Comparison of ENCODE assay signal across 24 mouse cellular contexts in genomic region chr4:131879692-131880091, GRCm38 (mm10). TPM values are rescaled to one million over a fixed set of nuclear protein-coding genes. Genes with fewer than 3 reads are reported as not detected.
DNase-seq lines count a peak whose midpoint lies in the region; ATAC-seq and TF ChIP-seq lines count a peak whose summit lies in the region.
"Had no signal": no experiment of that assay in that cellular context is flagged by ENCODE, and none has a peak within 500 bp of the region (broad histone marks: within the 10 kb centered on the region; RNA-seq: fewer than 3 reads in every experiment).

No protein-coding gene starts in this region.

- H3K4me1 ChIP-seq in embryonic facial prominence, embryonic 15.5 days, result peaks cover 58% of the 10 kb centered on the region
- peaks cover 55% of the 10 kb centered on the region for H3K4me1 ChIP-seq in embryonic facial prominence, embryonic 10.5 days
- H3K4me1 ChIP-seq in heart, embryonic 13.5 days, result peaks cover 92% of the 10 kb centered on the region
- H3K4me1 ChIP-seq in CH12.LX (ENCODE audit: control insufficient read depth in 1 of 2, insufficient read depth in 2 of 2), result peaks cover 9 to 68% of the 10 kb centered on the region in 2 experiments
- peaks cover 25% of the 10 kb centered on the region for H3K4me1 ChIP-seq in midbrain, embryonic 11.5 days (ENCODE audit: control insufficient read depth, insufficient read depth, low read length)

- DNase-seq in embryonic facial prominence, embryonic 10.5 days (ENCODE audit: low spot score), result no peak
- DNase-seq in heart, postnatal 25 days (ENCODE audit: low spot score), result no peak
- DNase-seq in kidney, adult 9 months, result peak; percentile 65
- no peak for DNase-seq in kidney, postnatal 10 days
- DNase-seq in CH12.LX (ENCODE audit: extremely low read depth), result no peak
- DNase-seq in midbrain, embryonic 11.5 days (ENCODE audit: low spot score, missing footprints), result no peak
- DNase-seq: adrenal gland, postnatal 10 days; adrenal gland, postnatal 36 days; cerebellum, adult 18-20 months; cerebellum, adult 9-10 months; cerebellum, postnatal 14 days; gastrocnemius, postnatal 10 days; heart, adult 11 months; heart, postnatal 10 days had no signal

- in situ Hi-C loops in CH12.LX (cut with MboI; ENCODE audit: low pct_ligation_motif_present, low pct_unique_long_range_greater_than_20kb, low sequenced_read_pairs), result no loop called here

- no peak for ATAC-seq in embryonic facial prominence, embryonic 15.5 days (ENCODE audit: insufficient number of reproducible peaks, low FRiP score, low TSS enrichment, low read depth)
- ATAC-seq in heart, embryonic 13.5 days (ENCODE audit: extremely low read depth, insufficient number of reproducible peaks, low FRiP score, low TSS enrichment), result no peak
- no peak for ATAC-seq in midbrain, embryonic 11.5 days (ENCODE audit: low FRiP score)
- ATAC-seq: forebrain, embryonic 15.5 days; Patski had no signal

- WGBS in embryonic facial prominence, embryonic 15.5 days, result 49% methylated on average over 1 of the region's 1 CpGs
- 84% methylated on average over 1 of the region's 1 CpGs for WGBS in embryonic facial prominence, embryonic 10.5 days
- WGBS in heart, embryonic 13.5 days, result 80% methylated on average over 1 of the region's 1 CpGs
- WGBS in midbrain, embryonic 11.5 days, result 81% methylated on average over 1 of the region's 1 CpGs

- no peak overlapping the region for H3K4me3 ChIP-seq in embryonic facial prominence, embryonic 15.5 days (replicated peaks)
- H3K4me3 ChIP-seq in embryonic facial prominence, embryonic 10.5 days, result no peak overlapping the region
- H3K4me3 ChIP-seq in heart, embryonic 13.5 days, result no peak overlapping the region
- H3K4me3 ChIP-seq in CH12.LX (replicated peaks in 1 of 3; ENCODE audit: low read depth in 2 of 3, low read length in 2 of 3, poor library complexity in 1 of 3), result no peak overlapping the region
- no peak overlapping the region for H3K4me3 ChIP-seq in midbrain, embryonic 11.5 days (ENCODE audit: low read depth, low read length)
- H3K4me3 ChIP-seq: embryonic facial prominence, embryonic 12.5 days; erythroblast, embryonic 14.5 days; forebrain, embryonic 12.5 days; forebrain, embryonic 15.5 days; hindbrain, embryonic 12.5 days; hindbrain, embryonic 15.5 days had no signal

- no peaks in the 10 kb centered on the region for H3K9me3 ChIP-seq in embryonic facial prominence, embryonic 15.5 days (replicated peaks)
- H3K9me3 ChIP-seq in embryonic facial prominence, embryonic 10.5 days, result no peaks in the 10 kb centered on the region
- no peaks in the 10 kb centered on the region for H3K9me3 ChIP-seq in heart, embryonic 13.5 days
- H3K9me3 ChIP-seq in CH12.LX (replicated peaks; ENCODE audit: low read length), result no peaks in the 10 kb centered on the region
- no peaks in the 10 kb centered on the region for H3K9me3 ChIP-seq in midbrain, embryonic 11.5 days (ENCODE audit: control insufficient read depth, low read length)
- H3K9me3 ChIP-seq: embryonic facial prominence, embryonic 12.5 days; forebrain, embryonic 12.5 days; forebrain, embryonic 15.5 days; G1E; hindbrain, embryonic 12.5 days; hindbrain, embryonic 15.5 days had no signal

- peaks cover 4% of the 10 kb centered on the region; the same call in 1 of the 2 replicates for H3K36me3 ChIP-seq in embryonic facial prominence, embryonic 15.5 days
- H3K36me3 ChIP-seq in embryonic facial prominence, embryonic 10.5 days (replicated peaks), result peaks cover 8% of the 10 kb centered on the region
- peaks cover 3% of the 10 kb centered on the region; the same call in 1 of the 2 replicates for H3K36me3 ChIP-seq in heart, embryonic 13.5 days
- peaks cover under 1 to 37% of the 10 kb centered on the region in 2 experiments for H3K36me3 ChIP-seq in CH12.LX (replicated peaks in 1 of 2; ENCODE audit: control insufficient read depth in 1 of 2, insufficient read depth in 1 of 2, low read length in 1 of 2)
- no peaks in the 10 kb centered on the region for H3K36me3 ChIP-seq in midbrain, embryonic 11.5 days (ENCODE audit: control insufficient read depth, insufficient read depth, low read length)
- H3K36me3 ChIP-seq: forebrain, embryonic 12.5 days; forebrain, embryonic 15.5 days; hindbrain, embryonic 12.5 days; hindbrain, embryonic 15.5 days had no signal

- intact Hi-C loops in heart, postnatal 25 days (cut with DNase I), result no loop called here

- dilution Hi-C loops in CH12.LX (cut with MboI; ENCODE audit: extremely low pct_ligation_motif_present, extremely low pct_unique_long_range_greater_than_20kb, low sequenced_read_pairs), result no loop called here

- no peak for TF ChIP-seq POLR2A in CH12.LX (IDR thresholded peaks at IDR 0.05; ENCODE audit: low read depth, low read length)

- TF ChIP-seq EP300 in CH12.LX (IDR thresholded peaks at IDR 0.05; ENCODE audit: low read length), result no peak

- TF ChIP-seq CTCF in CH12.LX (conservative IDR thresholded peaks at IDR 0.05 in 1 of 2, IDR thresholded peaks at IDR 0.05 in 1 of 2; ENCODE audit: low read depth in 2 of 2, low read length in 2 of 2), result no peak

- no peak for TF ChIP-seq RAD21 in CH12.LX (IDR thresholded peaks at IDR 0.05; ENCODE audit: low read depth, low read length)

- H3K9ac ChIP-seq in embryonic facial prominence, embryonic 15.5 days, result no peak overlapping the region
- H3K9ac ChIP-seq in heart, embryonic 13.5 days, result 0 out of 2 replicates have a peak overlapping the region, but pooled peaks have one; percentile 25
- no peak overlapping the region for H3K9ac ChIP-seq in CH12.LX (ENCODE audit: insufficient read depth, low read depth)
- no peak overlapping the region for H3K9ac ChIP-seq in midbrain, embryonic 11.5 days (ENCODE audit: low read length)
- H3K9ac ChIP-seq: embryonic facial prominence, embryonic 12.5 days; forebrain, embryonic 12.5 days; forebrain, embryonic 15.5 days; hindbrain, embryonic 12.5 days; hindbrain, embryonic 15.5 days had no signal

- H3K4me2 ChIP-seq in embryonic facial prominence, embryonic 15.5 days (replicated peaks), result no peak overlapping the region
- no peak overlapping the region for H3K4me2 ChIP-seq in heart, embryonic 13.5 days
- 0 out of 2 replicates have a peak overlapping the region, but pooled peaks have one; percentile 6 for H3K4me2 ChIP-seq in CH12.LX (ENCODE audit: insufficient read depth, low read depth, poor library complexity, severe bottlenecking)
- H3K4me2 ChIP-seq in midbrain, embryonic 11.5 days, result no peak overlapping the region
- H3K4me2 ChIP-seq: embryonic facial prominence, embryonic 12.5 days; forebrain, embryonic 12.5 days; forebrain, embryonic 15.5 days; hindbrain, embryonic 12.5 days; hindbrain, embryonic 15.5 days had no signal

- H3K79me2 ChIP-seq in CH12.LX (replicated peaks; ENCODE audit: control insufficient read depth, extremely low read depth, insufficient read depth, poor library complexity, severe bottlenecking), result peaks cover 95% of the 10 kb centered on the region

- H3K27me3 ChIP-seq in embryonic facial prominence, embryonic 15.5 days, result no peaks in the 10 kb centered on the region
- H3K27me3 ChIP-seq in embryonic facial prominence, embryonic 10.5 days (replicated peaks; ENCODE audit: low read depth, poor library complexity, severe bottlenecking), result no peaks in the 10 kb centered on the region
- H3K27me3 ChIP-seq in heart, embryonic 13.5 days (replicated peaks), result no peaks in the 10 kb centered on the region
- no peaks in the 10 kb centered on the region for H3K27me3 ChIP-seq in CH12.LX (replicated peaks)
- no peaks in the 10 kb centered on the region for H3K27me3 ChIP-seq in midbrain, embryonic 11.5 days (ENCODE audit: control insufficient read depth, insufficient read depth, low read length)
- H3K27me3 ChIP-seq: embryonic facial prominence, embryonic 12.5 days; forebrain, embryonic 12.5 days; forebrain, embryonic 15.5 days; hindbrain, embryonic 12.5 days; hindbrain, embryonic 15.5 days; Patski had no signal

- H3K27ac ChIP-seq in embryonic facial prominence, embryonic 15.5 days (replicated peaks), result 0 out of 2 replicates have a peak overlapping the region, but pooled peaks have one; percentile 1
- no peak overlapping the region for H3K27ac ChIP-seq in embryonic facial prominence, embryonic 10.5 days (replicated peaks)
- H3K27ac ChIP-seq in heart, embryonic 13.5 days (replicated peaks), result peak overlapping the region; percentile 4; the same call in 1 of the 2 replicates
- no peak overlapping the region for H3K27ac ChIP-seq in CH12.LX (ENCODE audit: insufficient read depth, low read depth)
- no peak overlapping the region for H3K27ac ChIP-seq in midbrain, embryonic 11.5 days (ENCODE audit: low read depth, low read length)
- H3K27ac ChIP-seq: embryonic facial prominence, embryonic 12.5 days; forebrain, embryonic 12.5 days; forebrain, embryonic 15.5 days; hindbrain, embryonic 12.5 days; hindbrain, embryonic 15.5 days had no signal

RNA-seq across cellular contexts. Expression of gene Srsf4, which starts 6.3 kb away (rescaled TPM):
- polyA plus RNA-seq in embryonic facial prominence, embryonic 15.5 days (2015; fragmentation: Nextera tagmentation; extraction: Ambion mirVana), result 101 and 103 TPM in 2 replicates
- polyA plus RNA-seq in embryonic facial prominence, embryonic 10.5 days (2016; fragmentation: Nextera tagmentation; extraction: Ambion mirVana), result 142 and 143 TPM in 2 replicates
- 68.5 and 72.0 TPM in 2 replicates for polyA plus RNA-seq in heart, embryonic 13.5 days (2015; fragmentation: Nextera tagmentation; extraction: Ambion mirVana)
- 10 to 100 TPM; 32.8 to 38.4 TPM for total RNA-seq in heart, postnatal 25 days (2021)
- total RNA-seq in CH12.LX (2012; rRNA removed) (47.2 and 54.4 TPM in 2 replicates), CH12.LX (2014; rRNA removed) (13.7 and 14.5 TPM in 2 replicates)
- polyA plus RNA-seq in CH12.LX (2012; ENCODE audit: insufficient read length, low read depth), result 101 and 105 TPM in 2 replicates
- 144 and 157 TPM in 2 replicates for polyA plus RNA-seq in midbrain, embryonic 11.5 days (2014; fragmentation: Nextera tagmentation; extraction: Ambion mirVana)

RNA-seq across cellular contexts. Expression of gene Mecr, which starts 36.4 kb away (rescaled TPM):
- 41.9 and 49.7 TPM in 2 replicates for polyA plus RNA-seq in embryonic facial prominence, embryonic 15.5 days (2015; fragmentation: Nextera tagmentation; extraction: Ambion mirVana)
- polyA plus RNA-seq in embryonic facial prominence, embryonic 10.5 days (2016; fragmentation: Nextera tagmentation; extraction: Ambion mirVana), result 52.9 and 55.0 TPM in 2 replicates
- 39.2 and 42.0 TPM in 2 replicates for polyA plus RNA-seq in heart, embryonic 13.5 days (2015; fragmentation: Nextera tagmentation; extraction: Ambion mirVana)
- 10 to 100 TPM; 25.5 to 26.5 TPM for total RNA-seq in heart, postnatal 25 days (2021)
- total RNA-seq in CH12.LX (2012; rRNA removed) (42.8 and 43.0 TPM in 2 replicates), CH12.LX (2014; rRNA removed) (54.6 and 56.4 TPM in 2 replicates)
- polyA plus RNA-seq in CH12.LX (2012; ENCODE audit: insufficient read length, low read depth), result 77.1 and 77.3 TPM in 2 replicates
- polyA plus RNA-seq in midbrain, embryonic 11.5 days (2014; fragmentation: Nextera tagmentation; extraction: Ambion mirVana), result 39.8 and 40.3 TPM in 2 replicates

RNA-seq across cellular contexts. Expression of gene Ptpru, which starts 41.6 kb away (rescaled TPM):
- polyA plus RNA-seq in embryonic facial prominence, embryonic 15.5 days (2015; fragmentation: Nextera tagmentation; extraction: Ambion mirVana), result 26.7 and 27.4 TPM in 2 replicates
- 21.1 and 23.5 TPM in 2 replicates for polyA plus RNA-seq in embryonic facial prominence, embryonic 10.5 days (2016; fragmentation: Nextera tagmentation; extraction: Ambion mirVana)
- 1.7 and 2.2 TPM in 2 replicates for polyA plus RNA-seq in heart, embryonic 13.5 days (2015; fragmentation: Nextera tagmentation; extraction: Ambion mirVana)
- total RNA-seq in heart, postnatal 25 days (2021), result 1 to 10 TPM; 2.8 to 7.4 TPM
- total RNA-seq in CH12.LX (2012; rRNA removed), result 0.08 and 0.38 TPM in 2 replicates
- total RNA-seq in CH12.LX (2014; rRNA removed), result not detected in 2 replicates
- not detected in 2 replicates for polyA plus RNA-seq in CH12.LX (2012; ENCODE audit: insufficient read length, low read depth)
- 9.6 and 11.4 TPM in 2 replicates for polyA plus RNA-seq in midbrain, embryonic 11.5 days (2014; fragmentation: Nextera tagmentation; extraction: Ambion mirVana)

RNA-seq across cellular contexts. Expression of gene Tmem200b, which starts 41.9 kb away (rescaled TPM):
- polyA plus RNA-seq in embryonic facial prominence, embryonic 15.5 days (2015; fragmentation: Nextera tagmentation; extraction: Ambion mirVana), result 6.0 and 6.7 TPM in 2 replicates
- polyA plus RNA-seq in embryonic facial prominence, embryonic 10.5 days (2016; fragmentation: Nextera tagmentation; extraction: Ambion mirVana), result 2.1 and 2.8 TPM in 2 replicates
- 1.5 and 1.9 TPM in 2 replicates for polyA plus RNA-seq in heart, embryonic 13.5 days (2015; fragmentation: Nextera tagmentation; extraction: Ambion mirVana)
- 1 to 10 TPM; 5.9 to 9.6 TPM for total RNA-seq in heart, postnatal 25 days (2021)
- not detected in 2 replicates for total RNA-seq in CH12.LX (2012; rRNA removed)
- total RNA-seq in CH12.LX (2014; rRNA removed), result not detected in 2 replicates
- not detected in 2 replicates for polyA plus RNA-seq in CH12.LX (2012; ENCODE audit: insufficient read length, low read depth)
- 0.79 and 0.84 TPM in 2 replicates for polyA plus RNA-seq in midbrain, embryonic 11.5 days (2014; fragmentation: Nextera tagmentation; extraction: Ambion mirVana)
- polyA plus RNA-seq: erythroblast, embryonic 14.5 days; G1E; Patski had no signal

Comparison
In these comparisons a context has a peak if more than half of its experiments do, and no peak if none do; other contexts are left out.
1. H3K27ac ChIP-seq: peak in embryonic facial prominence, embryonic 15.5 days (single experiment) and heart, embryonic 13.5 days (single experiment); none in embryonic facial prominence, embryonic 10.5 days (single experiment), CH12.LX (single experiment) and midbrain, embryonic 11.5 days (single experiment).